Comparison of ENCODE assay signal across 10 mouse cellular contexts in genomic region chr12:3282954-3283353, GRCm38 (mm10). TPM values are rescaled to one million over a fixed set of nuclear protein-coding genes. Genes with fewer than 3 reads are reported as not detected.
DNase-seq lines count a peak whose midpoint lies in the region; ATAC-seq and TF ChIP-seq lines count a peak whose summit lies in the region.
"Had no signal": no experiment of that assay in that cellular context is flagged by ENCODE, and none has a peak within 500 bp of the region (broad histone marks: within the 10 kb centered on the region; RNA-seq: fewer than 3 reads in every experiment).

No protein-coding gene starts in this region.

- TF ChIP-seq POLR2A in kidney, adult 2 months (IDR thresholded peaks at IDR 0.05; ENCODE audit: low read depth, low read length) = no peak

- H3K27me3 ChIP-seq in kidney, adult 2 months (replicated peaks; ENCODE audit: control insufficient read depth, insufficient read depth, low read length) = no peaks in the 10 kb centered on the region
- H3K27me3 ChIP-seq in kidney, embryonic 16.5 days (ENCODE audit: insufficient read depth, low read length) = no peaks in the 10 kb centered on the region
- no peaks in the 10 kb centered on the region for H3K27me3 ChIP-seq in liver, embryonic 14.5 days (ENCODE audit: control insufficient read depth, insufficient read depth, low read length)
- no peaks in the 10 kb centered on the region for H3K27me3 ChIP-seq in forebrain, embryonic 13.5 days
- no peaks in the 10 kb centered on the region for H3K27me3 ChIP-seq in intestine, postnatal 0 days (replicated peaks; ENCODE audit: control insufficient read depth, insufficient read depth, low read length)

- 25% methylated on average over 1 of the region's 1 CpGs for WGBS in kidney, adult 2 months
- WGBS in kidney, embryonic 16.5 days = 69% methylated on average over 1 of the region's 1 CpGs
- WGBS in liver, embryonic 14.5 days (ENCODE audit: insufficient replicate concordance) = 45% methylated on average over 1 of the region's 1 CpGs
- 59% methylated on average over 1 of the region's 1 CpGs for WGBS in forebrain, embryonic 13.5 days
- 33% methylated on average over 1 of the region's 1 CpGs for WGBS in intestine, postnatal 0 days

- peaks cover 16% of the 10 kb centered on the region; the same call in 1 of the 2 replicates for H3K4me1 ChIP-seq in kidney, adult 2 months (ENCODE audit: control insufficient read depth, insufficient read depth, low read length)
- H3K4me1 ChIP-seq in kidney, embryonic 16.5 days (ENCODE audit: insufficient read depth, low read length) = no peaks in the 10 kb centered on the region
- peaks cover 56 to 57% of the 10 kb centered on the region in 2 experiments for H3K4me1 ChIP-seq in liver, embryonic 14.5 days (replicated peaks; ENCODE audit: control insufficient read depth in 2 of 2, insufficient read depth in 2 of 2, low read length in 1 of 2)
- no peaks in the 10 kb centered on the region for H3K4me1 ChIP-seq in forebrain, embryonic 13.5 days
- no peaks in the 10 kb centered on the region for H3K4me1 ChIP-seq in intestine, postnatal 0 days (replicated peaks; ENCODE audit: control insufficient read depth, insufficient read depth, low read length)

- no peak overlapping the region for H3K4me2 ChIP-seq in kidney, embryonic 16.5 days (replicated peaks; ENCODE audit: low read depth, low read length)
- peak overlapping the region; percentile 39 for H3K4me2 ChIP-seq in liver, embryonic 14.5 days (ENCODE audit: low read depth)
- no peak overlapping the region for H3K4me2 ChIP-seq in forebrain, embryonic 13.5 days
- H3K4me2 ChIP-seq in intestine, postnatal 0 days (replicated peaks; ENCODE audit: low read depth) = no peak overlapping the region

- TF ChIP-seq CTCF in kidney, adult 2 months (conservative IDR thresholded peaks at IDR 0.05; ENCODE audit: insufficient read depth, insufficient read length, low read depth, low read length) = no peak
- TF ChIP-seq CTCF in liver, embryonic 14.5 days (IDR thresholded peaks at IDR 0.05; ENCODE audit: low read depth) = no peak
- TF ChIP-seq CTCF in intestine, postnatal 0 days (IDR thresholded peaks at IDR 0.05; ENCODE audit: low read depth) = no peak

- no peak for TF ChIP-seq EP300 in liver, embryonic 14.5 days (IDR thresholded peaks at IDR 0.05; ENCODE audit: low read depth)

- H3K9ac ChIP-seq in kidney, embryonic 16.5 days (replicated peaks; ENCODE audit: low read length) = no peak overlapping the region
- H3K9ac ChIP-seq in liver, embryonic 14.5 days (replicated peaks) = peak overlapping the region; percentile 52; the same call in 1 of the 2 replicates
- H3K9ac ChIP-seq in forebrain, embryonic 13.5 days = no peak overlapping the region
- no peak overlapping the region for H3K9ac ChIP-seq in intestine, postnatal 0 days (ENCODE audit: low read depth, low read length)

- H3K36me3 ChIP-seq in kidney, adult 2 months (ENCODE audit: control insufficient read depth, insufficient read depth, low read length) = no peaks in the 10 kb centered on the region
- H3K36me3 ChIP-seq in kidney, embryonic 16.5 days (ENCODE audit: insufficient read depth, low read length) = no peaks in the 10 kb centered on the region
- no peaks in the 10 kb centered on the region; the same call in 1 of the 2 replicates for H3K36me3 ChIP-seq in liver, embryonic 14.5 days (replicated peaks; ENCODE audit: control insufficient read depth, insufficient read depth, low read depth)
- H3K36me3 ChIP-seq in forebrain, embryonic 13.5 days (ENCODE audit: poor library complexity, severe bottlenecking) = peaks cover 21% of the 10 kb centered on the region
- no peaks in the 10 kb centered on the region for H3K36me3 ChIP-seq in intestine, postnatal 0 days (ENCODE audit: control insufficient read depth, insufficient read depth)

- H3K4me3 ChIP-seq in kidney, adult 2 months (ENCODE audit: insufficient read depth, low read depth, low read length) = no peak overlapping the region
- H3K4me3 ChIP-seq in kidney, embryonic 16.5 days (ENCODE audit: low read length) = no peak overlapping the region
- H3K4me3 ChIP-seq in liver, embryonic 14.5 days (ENCODE audit: insufficient read depth in 1 of 2, low read depth in 2 of 2, low read length in 2 of 2) = no peak overlapping the region
- no peak overlapping the region for H3K4me3 ChIP-seq in forebrain, embryonic 13.5 days
- H3K4me3 ChIP-seq in intestine, postnatal 0 days (ENCODE audit: low read depth, low read length) = no peak overlapping the region
- H3K4me3 ChIP-seq: heart, adult 2 months had no signal

- ATAC-seq in kidney, embryonic 16.5 days (ENCODE audit: low FRiP score, low TSS enrichment) = no peak
- no peak for ATAC-seq in liver, embryonic 14.5 days (ENCODE audit: insufficient read depth)
- ATAC-seq in forebrain, embryonic 13.5 days = no peak
- ATAC-seq in intestine, postnatal 0 days = no peak

- no peaks in the 10 kb centered on the region for H3K9me3 ChIP-seq in kidney, embryonic 16.5 days (ENCODE audit: low read length)
- H3K9me3 ChIP-seq in liver, embryonic 14.5 days (ENCODE audit: control insufficient read depth, low read length) = no peaks in the 10 kb centered on the region
- H3K9me3 ChIP-seq in forebrain, embryonic 13.5 days (replicated peaks) = peaks cover 13% of the 10 kb centered on the region; the same call in 1 of the 2 replicates
- H3K9me3 ChIP-seq in intestine, postnatal 0 days (ENCODE audit: control insufficient read depth) = no peaks in the 10 kb centered on the region

- peak overlapping the region; percentile 7; the same call in 1 of the 2 replicates for H3K27ac ChIP-seq in kidney, adult 2 months (ENCODE audit: insufficient read depth, low read depth, low read length)
- no peak overlapping the region for H3K27ac ChIP-seq in kidney, embryonic 16.5 days (ENCODE audit: low read length)
- H3K27ac ChIP-seq in liver, embryonic 14.5 days = peak overlapping the region; percentile 79
- no peak overlapping the region for H3K27ac ChIP-seq in forebrain, embryonic 13.5 days
- H3K27ac ChIP-seq in intestine, postnatal 0 days (ENCODE audit: low read depth, low read length) = no peak overlapping the region; the same call in 1 of the 2 replicates
- H3K27ac ChIP-seq: heart, adult 2 months had no signal

- peak; percentile 33 for DNase-seq in kidney, adult 2 months
- peak; percentile 30 for DNase-seq in CD4-positive helper T cell, adult 2 months (ENCODE audit: low read depth, low spot score)
- DNase-seq in adrenal gland, postnatal 14 days = peak; percentile 57
- DNase-seq in liver, embryonic 14.5 days (ENCODE audit: low read depth in 3 of 3, low spot score in 3 of 3) = no peak
- DNase-seq in frontal cortex, postnatal 14 days (ENCODE audit: low spot score in 2 of 2) = no peak
- DNase-seq: cerebellum, postnatal 10 days; heart, adult 2 months had no signal

RNA-seq across cellular contexts. Expression of gene Rab10, which starts 26.8 kb away (rescaled TPM):
- polyA plus RNA-seq in kidney, adult 2 months (2012; rRNA removed) = 30.5 and 34.5 TPM in 2 replicates
- 65.1 and 68.4 TPM in 2 replicates for polyA plus RNA-seq in kidney, embryonic 16.5 days (2015; fragmentation: Nextera tagmentation; extraction: Ambion mirVana)
- 157 TPM in 2 replicates for total RNA-seq in adrenal gland, postnatal 14 days (2021)
- polyA plus RNA-seq in liver, embryonic 14.5 days (2012; rRNA removed) = 19.9 and 28.7 TPM in 2 replicates
- 42.1 and 47.1 TPM in 2 replicates for polyA plus RNA-seq in liver, embryonic 14.5 days (2014; fragmentation: Nextera tagmentation; extraction: Ambion mirVana)
- 103 and 106 TPM in 2 replicates for polyA plus RNA-seq in forebrain, embryonic 13.5 days (2015; fragmentation: Nextera tagmentation; extraction: Ambion mirVana)
- polyA plus RNA-seq in intestine, postnatal 0 days (2015; fragmentation: Nextera tagmentation; extraction: Ambion mirVana) = 47.0 and 50.1 TPM in 2 replicates

Comparison
In these comparisons a context has a peak if more than half of its experiments do, and no peak if none do; other contexts are left out.
1. H3K27ac ChIP-seq: peak in kidney, adult 2 months (single experiment) and liver, embryonic 14.5 days (single experiment); none in kidney, embryonic 16.5 days (single experiment), forebrain, embryonic 13.5 days (single experiment) and intestine, postnatal 0 days (single experiment).
2. DNase-seq: peak in kidney, adult 2 months (single experiment), CD4-positive helper T cell, adult 2 months (single experiment) and adrenal gland, postnatal 14 days (single experiment); none in liver, embryonic 14.5 days (0 of 3) and frontal cortex, postnatal 14 days (0 of 2).